Mouse (Mus musculus): ENCODE measurements around the gene Ttc7. TPM values are rescaled to one million over a fixed set of nuclear protein-coding genes. Genes with fewer than 3 reads are reported as not detected.

Gene Ttc7
- polyA plus RNA-seq, 1 experiment from 2014 or later: 2.1 TPM

GRCm38 (mm10) chr17:87328177-87328768, 45.6 kb downstream of the Ttc7 start:
- Histone ChIP-seq H3K9me3 (ENCODE audit: control insufficient read depth, low read length) (no peaks in the 10 kb centered on the region), H3K27ac (ENCODE audit: low read depth, low read length) (no peak overlapping the region), H3K4me1 (ENCODE audit: control insufficient read depth, insufficient read depth, low read length) (peaks cover 33% of the 10 kb centered on the region), H3K27me3 (ENCODE audit: control insufficient read depth, insufficient read depth, low read length) (no peaks in the 10 kb centered on the region), H3K4me3 (ENCODE audit: low read depth, low read length) (no peak overlapping the region), H3K36me3 (ENCODE audit: control insufficient read depth, insufficient read depth, low read length) (no peaks in the 10 kb centered on the region), H3K4me2 (ENCODE audit: low read depth) (no peak overlapping the region), H3K9ac (ENCODE audit: low read length) (no peak overlapping the region)
- DNase-seq (ENCODE audit: low spot score): no peak
- 64% methylated on average over 7 of the region's 9 CpGs for WGBS
- no peak for ATAC-seq (ENCODE audit: insufficient read depth, low FRiP score, low TSS enrichment)

- Histone ChIP-seq H3K27me3 (ENCODE audit: control insufficient read depth, insufficient read depth, low read length) (no peaks in the 10 kb centered on the region), H3K36me3 (ENCODE audit: control insufficient read depth, insufficient read depth, low read length) (no peaks in the 10 kb centered on the region), H3K9me3 (ENCODE audit: control insufficient read depth, low read length) (no peaks in the 10 kb centered on the region), H3K4me1 (ENCODE audit: control insufficient read depth, insufficient read depth, low read length) (peaks cover 33% of the 10 kb centered on the region), H3K4me2 (ENCODE audit: low read depth) (no peak overlapping the region), H3K9ac (ENCODE audit: low read length) (no peak overlapping the region), H3K27ac (ENCODE audit: low read depth, low read length) (no peak overlapping the region), H3K4me3 (ENCODE audit: low read depth, low read length) (no peak overlapping the region)
- WGBS: 85% methylated on average over 18 of the region's 18 CpGs
- DNase-seq (ENCODE audit: low spot score) (no peak), ATAC-seq (ENCODE audit: insufficient read depth, low FRiP score, low TSS enrichment) (no peak)
Measured at GRCm38 (mm10) chr17:87329144-87329700, 46.5 kb downstream of the Ttc7 start.

- Histone ChIP-seq H3K9me3 (ENCODE audit: control insufficient read depth, low read length) (no peaks in the 10 kb centered on the region), H3K36me3 (ENCODE audit: control insufficient read depth, insufficient read depth, low read length) (no peaks in the 10 kb centered on the region), H3K27ac (ENCODE audit: low read depth, low read length) (peak overlapping the region; percentile 63), H3K4me2 (ENCODE audit: low read depth) (peak overlapping the region; percentile 21), H3K4me1 (ENCODE audit: control insufficient read depth, insufficient read depth, low read length) (peaks cover 33% of the 10 kb centered on the region), H3K27me3 (ENCODE audit: control insufficient read depth, insufficient read depth, low read length) (no peaks in the 10 kb centered on the region), H3K4me3 (ENCODE audit: low read depth, low read length) (no peak overlapping the region), H3K9ac (ENCODE audit: low read length) (peak overlapping the region; percentile 49)
- ATAC-seq (ENCODE audit: insufficient read depth, low FRiP score, low TSS enrichment): no peak
- 28% methylated on average over 22 of the region's 22 CpGs for WGBS
- no peak for DNase-seq (ENCODE audit: low spot score)
Measured at GRCm38 (mm10) chr17:87330250-87330920, 47.7 kb downstream of the Ttc7 start.

GRCm38 (mm10) chr17:87330921-87331291, 48.2 kb downstream of the Ttc7 start:
- Histone ChIP-seq H3K27ac (ENCODE audit: low read depth, low read length) (peak overlapping the region; percentile 63), H3K4me1 (ENCODE audit: control insufficient read depth, insufficient read depth, low read length) (peaks cover 33% of the 10 kb centered on the region), H3K36me3 (ENCODE audit: control insufficient read depth, insufficient read depth, low read length) (no peaks in the 10 kb centered on the region), H3K4me2 (ENCODE audit: low read depth) (peak overlapping the region; percentile 21), H3K9me3 (ENCODE audit: control insufficient read depth, low read length) (no peaks in the 10 kb centered on the region), H3K9ac (ENCODE audit: low read length) (peak overlapping the region; percentile 49), H3K27me3 (ENCODE audit: control insufficient read depth, insufficient read depth, low read length) (no peaks in the 10 kb centered on the region), H3K4me3 (ENCODE audit: low read depth, low read length) (no peak overlapping the region)
- ATAC-seq (ENCODE audit: insufficient read depth, low FRiP score, low TSS enrichment): no peak
- under 1% methylated on average over 11 of the region's 11 CpGs for WGBS
- DNase-seq (ENCODE audit: low spot score): peak; percentile 46

- peak overlapping the region; percentile 63; the same call in 1 of the 2 replicates for H3K27ac ChIP-seq (ENCODE audit: low read depth, low read length)
- H3K9ac ChIP-seq (ENCODE audit: low read length): no peak overlapping the region
- DNase-seq (ENCODE audit: low spot score) (peak; percentile 62), ATAC-seq (ENCODE audit: insufficient read depth, low FRiP score, low TSS enrichment) (peak; percentile 39)
- no peaks in the 10 kb centered on the region for H3K9me3 ChIP-seq (ENCODE audit: control insufficient read depth, low read length)
- H3K4me3 ChIP-seq (ENCODE audit: low read depth, low read length): no peak overlapping the region
- 37% methylated on average over 11 of the region's 11 CpGs for WGBS
- H3K27me3 ChIP-seq (ENCODE audit: control insufficient read depth, insufficient read depth, low read length): no peaks in the 10 kb centered on the region
- H3K4me1 ChIP-seq (ENCODE audit: control insufficient read depth, insufficient read depth, low read length): peaks cover 32% of the 10 kb centered on the region
- no peaks in the 10 kb centered on the region for H3K36me3 ChIP-seq (ENCODE audit: control insufficient read depth, insufficient read depth, low read length)
- no peak overlapping the region; the same call in 1 of the 2 replicates for H3K4me2 ChIP-seq (ENCODE audit: low read depth)
Measured at GRCm38 (mm10) chr17:87331336-87332141, 48.9 kb downstream of the Ttc7 start.

GRCm38 (mm10) chr17:87332142-87332815, 49.6 kb downstream of the Ttc7 start:
- no peak; the same call in none of the 2 replicates for ATAC-seq (ENCODE audit: insufficient read depth, low FRiP score, low TSS enrichment)

GRCm38 (mm10) chr17:87332887-87333286, 50.2 kb downstream of the Ttc7 start:
- Histone ChIP-seq H3K4me2 (ENCODE audit: low read depth) (no peak overlapping the region), H3K9ac (ENCODE audit: low read length) (no peak overlapping the region), H3K27ac (ENCODE audit: low read depth, low read length) (no peak overlapping the region), H3K36me3 (ENCODE audit: control insufficient read depth, insufficient read depth, low read length) (no peaks in the 10 kb centered on the region), H3K4me1 (ENCODE audit: control insufficient read depth, insufficient read depth, low read length) (peaks cover 24% of the 10 kb centered on the region), H3K27me3 (ENCODE audit: control insufficient read depth, insufficient read depth, low read length) (no peaks in the 10 kb centered on the region), H3K4me3 (ENCODE audit: low read depth, low read length) (no peak overlapping the region), H3K9me3 (ENCODE audit: control insufficient read depth, low read length) (no peaks in the 10 kb centered on the region)
- WGBS: 82% methylated on average over 6 of the region's 6 CpGs
- DNase-seq (ENCODE audit: low spot score) (no peak), ATAC-seq (ENCODE audit: insufficient read depth, low FRiP score, low TSS enrichment) (no peak)

More at GRCm38 (mm10) chr17:87332142-87332815, 49.6 kb downstream of the Ttc7 start:
- Histone ChIP-seq H3K27ac (ENCODE audit: low read depth, low read length) (no peak overlapping the region), H3K9ac (ENCODE audit: low read length) (no peak overlapping the region), H3K4me3 (ENCODE audit: low read depth, low read length) (no peak overlapping the region), H3K4me1 (ENCODE audit: control insufficient read depth, insufficient read depth, low read length) (peaks cover 24% of the 10 kb centered on the region), H3K9me3 (ENCODE audit: control insufficient read depth, low read length) (no peaks in the 10 kb centered on the region), H3K27me3 (ENCODE audit: control insufficient read depth, insufficient read depth, low read length) (no peaks in the 10 kb centered on the region), H3K36me3 (ENCODE audit: control insufficient read depth, insufficient read depth, low read length) (no peaks in the 10 kb centered on the region), H3K4me2 (ENCODE audit: low read depth) (no peak overlapping the region)
- no peak for DNase-seq (ENCODE audit: low spot score)
- 67% methylated on average over 9 of the region's 9 CpGs for WGBS

GRCm38 (mm10) chr17:87334162-87334561, 51.5 kb downstream of the Ttc7 start:
- WGBS: 95% methylated on average over 12 of the region's 12 CpGs

More at GRCm38 (mm10) chr17:87334162-87334561, 51.5 kb downstream of the Ttc7 start:
- Histone ChIP-seq H3K4me1 (ENCODE audit: control insufficient read depth, insufficient read depth, low read length) (peaks cover 24% of the 10 kb centered on the region), H3K27ac (ENCODE audit: low read depth, low read length) (no peak overlapping the region), H3K9ac (ENCODE audit: low read length) (no peak overlapping the region), H3K4me2 (ENCODE audit: low read depth) (no peak overlapping the region), H3K27me3 (ENCODE audit: control insufficient read depth, insufficient read depth, low read length) (no peaks in the 10 kb centered on the region), H3K4me3 (ENCODE audit: low read depth, low read length) (no peak overlapping the region), H3K9me3 (ENCODE audit: control insufficient read depth, low read length) (no peaks in the 10 kb centered on the region), H3K36me3 (ENCODE audit: control insufficient read depth, insufficient read depth, low read length) (no peaks in the 10 kb centered on the region)
- ATAC-seq (ENCODE audit: insufficient read depth, low FRiP score, low TSS enrichment) (no peak), DNase-seq (ENCODE audit: low spot score) (no peak)
